Mouse (Mus musculus): Measurements from ENCODE around the gene Invs. TPM values are rescaled to one million over a fixed set of nuclear protein-coding genes. Genes with fewer than 3 reads are reported as not detected.

Invs gene
- total RNA-seq, 2 experiments from 2014 or later, result 12.7 to 14.5 TPM

- intact Hi-C loops (cut with DNase I), result no loop called here
- DNase-seq (ENCODE audit: low spot score in 2 of 2), result no peak
These were observed 144.2 kb downstream of the Invs start for GRCm38 (mm10) chr4:48423738-48424137.

- intact Hi-C loops (cut with DNase I), result no loop called here
These were observed 147.9 kb downstream of the Invs start for GRCm38 (mm10) chr4:48427413-48427812.

GRCm38 (mm10) chr4:48428054-48428453, 148.5 kb downstream of the Invs start:
- intact Hi-C loops (cut with DNase I), result no loop called here

More at GRCm38 (mm10) chr4:48427413-48427812, 147.9 kb downstream of the Invs start:
- DNase-seq (ENCODE audit: low spot score in 2 of 2), result no peak

GRCm38 (mm10) chr4:48454106-48454773, 174.7 kb downstream of the Invs start:
- intact Hi-C loops (cut with DNase I), result no loop called here
- DNase-seq (ENCODE audit: low spot score in 2 of 2), result no peak

More at GRCm38 (mm10) chr4:48428054-48428453, 148.5 kb downstream of the Invs start:
- no peak for DNase-seq (ENCODE audit: low spot score in 2 of 2)

GRCm38 (mm10) chr4:48458436-48458835, 178.9 kb downstream of the Invs start:
- intact Hi-C loops (cut with DNase I), result no loop called here
- DNase-seq (ENCODE audit: low spot score in 2 of 2), result no peak

GRCm38 (mm10) chr4:48461060-48461459, 181.5 kb downstream of the Invs start:
- intact Hi-C loops (cut with DNase I), result no loop called here
- no peak for DNase-seq (ENCODE audit: low spot score in 2 of 2)

GRCm38 (mm10) chr4:48470977-48471376, 191.4 kb downstream of the Invs start:
- DNase-seq (ENCODE audit: low spot score in 2 of 2), result no peak
- intact Hi-C loops (cut with DNase I), result loop anchor here (5.0 kb wide), 1 partner anchor 71 kb away; no protein-coding TSS in a partner anchor

GRCm38 (mm10) chr4:48472052-48472791, 192.7 kb downstream of the Invs start:
- intact Hi-C loops (cut with DNase I), result loop anchor here (2.0 to 5.0 kb wide), 2 partner anchors 70 to 209 kb away; no protein-coding TSS in a partner anchor
- no peak for DNase-seq (ENCODE audit: low spot score in 2 of 2)

- peak; percentile 89 for DNase-seq (ENCODE audit: low spot score in 2 of 2)
- intact Hi-C loops (cut with DNase I), result loop anchor here (2.0 to 5.0 kb wide), 2 partner anchors 69 to 208 kb away; no protein-coding TSS in a partner anchor
These were observed 193.5 kb downstream of the Invs start, which contains the start of gene Tex10 for GRCm38 (mm10) chr4:48472792-48473650. Tex10 (minus strand) TSS chr4:48473459.

- intact Hi-C loops (cut with DNase I), result loop anchor here (2.0 to 5.0 kb wide), 2 partner anchors 69 to 207 kb away; no protein-coding TSS in a partner anchor
- no peak for DNase-seq (ENCODE audit: low spot score in 2 of 2)
These were observed 194.1 kb downstream of the Invs start for GRCm38 (mm10) chr4:48473651-48474011.

- no peak for DNase-seq (ENCODE audit: low spot score in 2 of 2)
- intact Hi-C loops (cut with DNase I), result no loop called here
These were observed 201.7 kb downstream of the Invs start for GRCm38 (mm10) chr4:48481287-48481686.

Other genes with a start within 250 kb of the Invs start
- gene Nr4a3, start 234.6 kb upstream of the Invs start, total RNA-seq (2021), result 10 to 100 TPM; 21.5 to 25.1 TPM
- 10 to 100 TPM; 21.7 to 23.8 TPM for gene Stx17, start 154.8 kb upstream of the Invs start, total RNA-seq (2021)
- gene Erp44, start 202 bp upstream of the Invs start, total RNA-seq (2021), result 10 to 100 TPM; 30.0 to 39.7 TPM
- 10 to 100 TPM; 18.9 to 22.7 TPM for gene Tex10, start 193.7 kb downstream of the Invs start, total RNA-seq (2021)